In genomic region chr3:92083042-92083441, GRCm38 (mm10) we compare ENCODE assay signal across 11 mouse cellular contexts. TPM values are rescaled to one million over a fixed set of nuclear protein-coding genes. Genes with fewer than 3 reads are reported as not detected.
DNase-seq lines count a peak whose midpoint lies in the region; ATAC-seq and TF ChIP-seq lines count a peak whose summit lies in the region.
"Had no signal": no experiment of that assay in that cellular context is flagged by ENCODE, and none has a peak within 500 bp of the region (broad histone marks: within the 10 kb centered on the region; RNA-seq: fewer than 3 reads in every experiment).

TSS of gene Lor (minus strand) at chr3:92083142.

- H3K4me1 ChIP-seq in kidney, postnatal 0 days (replicated peaks; ENCODE audit: insufficient read depth, low read length), result no peaks in the 10 kb centered on the region
- peaks cover 16% of the 10 kb centered on the region for H3K4me1 ChIP-seq in forebrain, embryonic 10.5 days
- H3K4me1 ChIP-seq in hindbrain, postnatal 0 days (ENCODE audit: insufficient read depth, low read length), result no peaks in the 10 kb centered on the region
- no peaks in the 10 kb centered on the region for H3K4me1 ChIP-seq in neural tube, embryonic 12.5 days
- no peaks in the 10 kb centered on the region for H3K4me1 ChIP-seq in cerebellum, adult 2 months (ENCODE audit: control insufficient read depth, insufficient read depth, low read length)

- H3K4me2 ChIP-seq in kidney, postnatal 0 days (ENCODE audit: low read length), result peak within 1 kb of the TSS; percentile 96; the same call in 1 of the 2 replicates
- H3K4me2 ChIP-seq in hindbrain, postnatal 0 days (ENCODE audit: low read depth, low read length), result peak within 1 kb of the TSS; percentile 84
- H3K4me2 ChIP-seq in neural tube, embryonic 12.5 days (replicated peaks), result peak within 1 kb of the TSS; percentile 87

- 90% methylated on average over 2 of the region's 2 CpGs for WGBS in kidney, postnatal 0 days
- 84% methylated on average over 2 of the region's 2 CpGs for WGBS in forebrain, embryonic 10.5 days
- 88% methylated on average over 2 of the region's 2 CpGs for WGBS in hindbrain, postnatal 0 days
- 91% methylated on average over 2 of the region's 2 CpGs for WGBS in neural tube, embryonic 12.5 days
- 85% methylated on average over 2 of the region's 2 CpGs for WGBS in cerebellum, adult 2 months

- H3K36me3 ChIP-seq in kidney, postnatal 0 days (ENCODE audit: insufficient read depth, low read length), result no peaks in the 10 kb centered on the region
- no peaks in the 10 kb centered on the region for H3K36me3 ChIP-seq in forebrain, embryonic 10.5 days (replicated peaks)
- no peaks in the 10 kb centered on the region for H3K36me3 ChIP-seq in hindbrain, postnatal 0 days (ENCODE audit: insufficient read depth, low read length)
- H3K36me3 ChIP-seq in neural tube, embryonic 12.5 days, result no peaks in the 10 kb centered on the region

- H3K4me3 ChIP-seq in kidney, postnatal 0 days (replicated peaks; ENCODE audit: low read depth, low read length), result peak within 1 kb of the TSS; percentile 74; the same call in 1 of the 2 replicates
- peak within 1 kb of the TSS; percentile 86; the same call in 1 of the 2 replicates for H3K4me3 ChIP-seq in forebrain, embryonic 10.5 days
- H3K4me3 ChIP-seq in hindbrain, postnatal 0 days (ENCODE audit: low read length), result peak within 1 kb of the TSS; percentile 75
- H3K4me3 ChIP-seq in neural tube, embryonic 12.5 days, result peak within 1 kb of the TSS; percentile 72
- H3K4me3 ChIP-seq in cerebellum, adult 2 months (replicated peaks; ENCODE audit: insufficient read depth, low read depth, low read length), result no peak within 1 kb of the TSS

- TF ChIP-seq POLR2A in cerebellum, adult 2 months (IDR thresholded peaks at IDR 0.05; ENCODE audit: borderline replicate concordance, insufficient read depth, low read length), result no peak

- no peaks in the 10 kb centered on the region for H3K9me3 ChIP-seq in kidney, postnatal 0 days (replicated peaks; ENCODE audit: low read length)
- no peaks in the 10 kb centered on the region for H3K9me3 ChIP-seq in forebrain, embryonic 10.5 days
- no peaks in the 10 kb centered on the region for H3K9me3 ChIP-seq in hindbrain, postnatal 0 days (ENCODE audit: low read length)
- H3K9me3 ChIP-seq in neural tube, embryonic 12.5 days, result no peaks in the 10 kb centered on the region

- no peak within 1 kb of the TSS for H3K27ac ChIP-seq in kidney, postnatal 0 days
- no peak within 1 kb of the TSS for H3K27ac ChIP-seq in forebrain, embryonic 10.5 days
- H3K27ac ChIP-seq in hindbrain, postnatal 0 days, result peak within 1 kb of the TSS; percentile 94; the same call in 1 of the 2 replicates
- H3K27ac ChIP-seq in neural tube, embryonic 12.5 days, result no peak within 1 kb of the TSS
- no peak within 1 kb of the TSS for H3K27ac ChIP-seq in cerebellum, adult 2 months (ENCODE audit: insufficient read depth, low read length)
- H3K27ac ChIP-seq: liver, embryonic 14.5 days had no signal

- no peak for TF ChIP-seq CTCF in kidney, postnatal 0 days (IDR thresholded peaks at IDR 0.05; ENCODE audit: low read depth)
- TF ChIP-seq CTCF in hindbrain, postnatal 0 days (IDR thresholded peaks at IDR 0.05; ENCODE audit: low read depth), result no peak
- TF ChIP-seq CTCF in cerebellum, adult 2 months (IDR thresholded peaks at IDR 0.05; ENCODE audit: borderline replicate concordance, insufficient read depth, low read depth, low read length), result no peak

- H3K9ac ChIP-seq in kidney, postnatal 0 days (ENCODE audit: low read depth, low read length), result no peak within 1 kb of the TSS
- peak within 1 kb of the TSS; percentile 84; the same call in 1 of the 2 replicates for H3K9ac ChIP-seq in hindbrain, postnatal 0 days (replicated peaks; ENCODE audit: low read length)
- H3K9ac ChIP-seq in neural tube, embryonic 12.5 days, result no peak within 1 kb of the TSS
- H3K9ac ChIP-seq: liver, embryonic 14.5 days had no signal

- no peak for DNase-seq in kidney, postnatal 0 days (ENCODE audit: low spot score)
- DNase-seq in kidney, adult 11 months, result no peak
- no peak for DNase-seq in forebrain, embryonic 10.5 days (ENCODE audit: extremely low spot score, low spot score)
- DNase-seq in hindbrain, postnatal 0 days (ENCODE audit: low spot score), result no peak
- DNase-seq in cerebellum, adult 2 months, result no peak
- no peak for DNase-seq in thymus, postnatal 25 days
- no peak for DNase-seq in spleen, postnatal 14 days (ENCODE audit: low spot score in 2 of 2)
- DNase-seq: adrenal gland, postnatal 25 days; heart, postnatal 36 days had no signal

- ATAC-seq in kidney, postnatal 0 days (replicated peaks; ENCODE audit: low FRiP score, low read depth), result no peak
- no peak for ATAC-seq in hindbrain, postnatal 0 days
- ATAC-seq in neural tube, embryonic 12.5 days (ENCODE audit: low FRiP score, low read depth), result no peak

- H3K27me3 ChIP-seq in kidney, postnatal 0 days (ENCODE audit: insufficient read depth, low read length), result no peaks in the 10 kb centered on the region
- peaks cover 57% of the 10 kb centered on the region for H3K27me3 ChIP-seq in forebrain, embryonic 10.5 days (ENCODE audit: poor library complexity, severe bottlenecking)
- no peaks in the 10 kb centered on the region for H3K27me3 ChIP-seq in hindbrain, postnatal 0 days (ENCODE audit: insufficient read depth, low read length)
- peaks cover 14% of the 10 kb centered on the region for H3K27me3 ChIP-seq in neural tube, embryonic 12.5 days (replicated peaks)
- H3K27me3 ChIP-seq in cerebellum, adult 2 months (ENCODE audit: control insufficient read depth, insufficient read depth, low read length), result peaks cover 10% of the 10 kb centered on the region

RNA-seq across cellular contexts. Expression of gene Lor, which starts in this region (rescaled TPM):
- 1.4 and 1.8 TPM in 2 replicates for polyA plus RNA-seq in kidney, postnatal 0 days (2015; fragmentation: Nextera tagmentation; extraction: Ambion mirVana)
- 0.14 and 0.25 TPM in 2 replicates for polyA plus RNA-seq in forebrain, embryonic 10.5 days (2016; fragmentation: Nextera tagmentation; extraction: Ambion mirVana)
- 0.68 and 2.2 TPM in 2 replicates for total RNA-seq in hindbrain, postnatal 0 days (2014; rRNA removed)
- polyA plus RNA-seq in hindbrain, postnatal 0 days (2015; fragmentation: Nextera tagmentation; extraction: Ambion mirVana), result 10.3 and 12.1 TPM in 2 replicates
- polyA plus RNA-seq in neural tube, embryonic 12.5 days (2016; fragmentation: Nextera tagmentation; extraction: Ambion mirVana), result 5.7 and 6.6 TPM in 2 replicates
- 2.3 and 2.9 TPM in 2 replicates for polyA plus RNA-seq in cerebellum, adult 2 months (2012; rRNA removed)
- total RNA-seq: heart, postnatal 36 days had no signal
